Mouse (Mus musculus): ENCODE measurements around the gene BC034090. TPM values are rescaled to one million over a fixed set of nuclear protein-coding genes. Genes with fewer than 3 reads are reported as not detected.

Gene BC034090
- polyA plus RNA-seq, 1 experiment from 2014 or later, result 3.4 TPM

DNA sequence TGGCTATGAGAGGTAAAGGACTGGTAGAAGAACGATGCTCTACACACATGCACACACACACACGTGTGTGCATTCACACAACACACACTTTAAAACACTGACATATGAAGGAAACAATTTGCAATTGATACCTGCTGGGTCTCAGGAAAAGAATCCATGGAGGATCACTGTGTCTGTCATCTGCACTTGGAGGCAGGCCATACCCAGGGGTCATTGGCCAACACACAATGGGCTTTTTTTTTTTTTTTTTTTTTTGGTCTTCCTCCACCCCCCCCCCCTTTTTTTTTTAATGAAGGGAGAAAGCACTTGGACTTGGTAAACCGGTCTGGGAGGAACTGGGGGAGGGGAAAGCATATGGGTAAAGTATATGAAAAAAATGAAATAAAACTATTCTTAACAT, 36.4 kb downstream of the BC034090 start:
- ATAC-seq (ENCODE audit: low FRiP score, low TSS enrichment), result no peak
- WGBS, result 81% methylated on average over 3 of the region's 3 CpGs

DNA sequence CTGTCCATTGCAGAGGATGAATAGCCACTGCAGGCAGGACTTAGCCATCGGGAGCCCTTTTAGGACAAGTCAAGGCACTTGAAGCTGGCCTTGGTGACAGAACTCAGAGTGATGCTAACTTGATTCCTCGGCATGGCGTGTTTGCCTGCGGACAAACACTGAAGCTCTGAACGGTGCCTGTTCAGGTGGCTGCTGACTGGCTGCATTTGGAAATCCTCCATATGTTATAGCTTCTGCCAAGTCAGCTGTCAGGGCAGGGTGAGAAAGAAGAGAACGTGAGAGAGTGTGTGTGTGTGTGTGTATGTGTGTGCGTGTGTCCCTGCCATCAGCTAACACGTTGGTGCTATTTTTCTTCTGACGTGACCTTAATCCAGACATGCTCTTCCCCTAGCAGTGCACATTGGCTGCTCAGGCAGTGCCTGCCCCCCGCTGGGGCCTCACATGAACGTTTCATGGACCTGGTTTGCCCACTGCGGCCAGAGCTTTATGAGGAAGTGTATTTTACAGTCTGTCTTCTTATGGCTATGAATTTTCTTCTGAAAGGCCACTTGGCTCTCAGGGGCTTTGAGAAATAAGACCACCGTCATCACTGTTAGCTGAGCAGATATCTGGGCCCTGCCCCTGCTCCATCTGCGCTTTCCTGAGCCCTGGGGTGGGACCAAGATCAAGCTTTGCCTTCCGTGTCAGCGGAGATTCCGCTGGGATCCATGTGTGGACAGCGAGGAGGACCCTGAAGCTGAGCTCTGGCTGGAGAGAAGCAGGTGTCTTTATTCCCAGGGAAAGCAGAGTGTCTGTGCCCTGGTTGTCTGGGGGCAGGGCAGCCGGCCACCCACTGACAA, 38.2 kb downstream of the BC034090 start:
- Histone ChIP-seq H3K9ac (replicated peaks; ENCODE audit: low read length) (no peak overlapping the region; the same call in 1 of the 2 replicates), H3K9me3 (ENCODE audit: control insufficient read depth, low read length) (no peaks in the 10 kb centered on the region), H3K27ac (replicated peaks; ENCODE audit: low read depth, low read length) (peak overlapping the region; percentile 52; the same call in 1 of the 2 replicates), H3K4me1 (ENCODE audit: control insufficient read depth, insufficient read depth, low read length) (peaks cover 43% of the 10 kb centered on the region), H3K4me2 (ENCODE audit: low read length) (no peak overlapping the region), H3K36me3 (ENCODE audit: control insufficient read depth, insufficient read depth, low read length) (peaks cover 31% of the 10 kb centered on the region), H3K27me3 (ENCODE audit: control insufficient read depth, insufficient read depth, low read length) (no peaks in the 10 kb centered on the region), H3K4me3 (replicated peaks; ENCODE audit: low read depth, low read length) (no peak overlapping the region)
- DNase-seq, result no peak
- ATAC-seq (ENCODE audit: low FRiP score, low TSS enrichment), result no peak
- WGBS, result 70% methylated on average over 19 of the region's 19 CpGs

More for the DNA sequence above, 36.4 kb downstream of the BC034090 start:
- no peaks in the 10 kb centered on the region for H3K27me3 ChIP-seq (ENCODE audit: control insufficient read depth, insufficient read depth, low read length)
- H3K9ac ChIP-seq (replicated peaks; ENCODE audit: low read length), result no peak overlapping the region
- H3K9me3 ChIP-seq (ENCODE audit: control insufficient read depth, low read length), result no peaks in the 10 kb centered on the region
- peaks cover 19% of the 10 kb centered on the region for H3K36me3 ChIP-seq (ENCODE audit: control insufficient read depth, insufficient read depth, low read length)
- peaks cover 46% of the 10 kb centered on the region for H3K4me1 ChIP-seq (ENCODE audit: control insufficient read depth, insufficient read depth, low read length)
- H3K4me2 ChIP-seq (ENCODE audit: low read length), result no peak overlapping the region
- H3K4me3 ChIP-seq (replicated peaks; ENCODE audit: low read depth, low read length), result no peak overlapping the region
- H3K27ac ChIP-seq (replicated peaks; ENCODE audit: low read depth, low read length), result no peak overlapping the region
- DNase-seq, result no peak

DNA sequence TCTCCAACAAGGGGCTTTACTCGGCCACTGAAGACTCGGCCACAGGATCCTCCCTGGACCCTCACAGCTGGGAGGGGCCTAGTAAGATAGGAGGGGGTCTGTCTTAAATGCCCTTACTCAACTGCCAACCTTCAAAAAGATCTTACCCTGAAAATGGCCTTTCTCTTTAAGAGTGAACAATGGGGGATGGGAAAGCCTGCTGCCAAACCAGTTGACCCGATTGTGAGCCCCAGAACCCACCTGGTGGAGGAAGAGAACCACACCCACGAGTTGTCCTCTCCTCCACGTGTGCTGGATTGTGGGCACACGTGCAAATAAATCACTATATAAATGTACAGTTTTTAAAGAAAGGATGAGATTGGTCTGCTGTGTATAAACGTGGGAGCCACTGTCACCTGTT, 38.9 kb downstream of the BC034090 start:
- no peak for DNase-seq
- Histone ChIP-seq H3K4me1 (ENCODE audit: control insufficient read depth, insufficient read depth, low read length) (peaks cover 50% of the 10 kb centered on the region), H3K4me3 (replicated peaks; ENCODE audit: low read depth, low read length) (no peak overlapping the region), H3K9me3 (ENCODE audit: control insufficient read depth, low read length) (no peaks in the 10 kb centered on the region), H3K27ac (replicated peaks; ENCODE audit: low read depth, low read length) (0 out of 2 replicates have a peak overlapping the region, but pooled peaks have one; percentile 52), H3K27me3 (ENCODE audit: control insufficient read depth, insufficient read depth, low read length) (no peaks in the 10 kb centered on the region), H3K9ac (replicated peaks; ENCODE audit: low read length) (no peak overlapping the region; the same call in 1 of the 2 replicates), H3K36me3 (ENCODE audit: control insufficient read depth, insufficient read depth, low read length) (peaks cover 38% of the 10 kb centered on the region), H3K4me2 (ENCODE audit: low read length) (no peak overlapping the region)
- WGBS, result 68% methylated on average over 7 of the region's 7 CpGs
- ATAC-seq (ENCODE audit: low FRiP score, low TSS enrichment), result no peak

DNA sequence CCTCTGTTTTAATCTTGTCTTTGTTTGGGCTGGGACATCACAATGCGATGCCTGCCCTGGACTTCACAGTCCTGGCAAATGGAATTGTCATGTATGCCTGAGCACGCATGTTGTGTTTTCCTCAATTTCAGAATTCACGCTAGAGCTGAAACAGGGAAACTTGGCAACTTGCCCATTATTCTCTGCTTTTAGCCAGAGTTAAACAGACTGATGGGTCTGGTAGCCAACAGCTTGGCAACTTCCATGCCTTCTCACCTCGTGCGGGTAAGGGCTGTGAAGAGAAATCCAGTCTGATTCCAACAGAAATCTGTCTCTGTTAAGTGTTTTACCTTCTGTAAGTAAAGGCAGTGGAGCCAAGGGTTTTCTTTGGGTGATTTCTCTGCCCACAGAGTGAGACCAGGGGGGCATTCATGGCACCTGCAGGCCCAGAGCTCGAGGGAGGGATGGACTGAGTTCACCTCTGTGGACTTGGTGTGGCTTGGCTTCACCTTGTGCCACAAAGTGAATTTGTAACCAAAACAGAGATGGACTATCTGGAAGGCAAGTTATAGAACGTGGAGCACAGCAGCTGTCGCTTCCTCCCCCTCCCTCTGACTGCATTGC, 39.6 kb downstream of the BC034090 start:
- H3K27me3 ChIP-seq (ENCODE audit: control insufficient read depth, insufficient read depth, low read length), result no peaks in the 10 kb centered on the region
- WGBS, result 53% methylated on average over 8 of the region's 8 CpGs
- H3K9ac ChIP-seq (replicated peaks; ENCODE audit: low read length), result no peak overlapping the region
- H3K4me2 ChIP-seq (ENCODE audit: low read length), result no peak overlapping the region
- ATAC-seq (ENCODE audit: low FRiP score, low TSS enrichment), result no peak
- peak; percentile 84 for DNase-seq
- H3K36me3 ChIP-seq (ENCODE audit: control insufficient read depth, insufficient read depth, low read length), result peaks cover 40% of the 10 kb centered on the region
- no peaks in the 10 kb centered on the region for H3K9me3 ChIP-seq (ENCODE audit: control insufficient read depth, low read length)
- no peak overlapping the region for H3K4me3 ChIP-seq (replicated peaks; ENCODE audit: low read depth, low read length)
- peaks cover 50% of the 10 kb centered on the region for H3K4me1 ChIP-seq (ENCODE audit: control insufficient read depth, insufficient read depth, low read length)
- peak overlapping the region; percentile 61; the same call in 1 of the 2 replicates for H3K27ac ChIP-seq (replicated peaks; ENCODE audit: low read depth, low read length)

DNA sequence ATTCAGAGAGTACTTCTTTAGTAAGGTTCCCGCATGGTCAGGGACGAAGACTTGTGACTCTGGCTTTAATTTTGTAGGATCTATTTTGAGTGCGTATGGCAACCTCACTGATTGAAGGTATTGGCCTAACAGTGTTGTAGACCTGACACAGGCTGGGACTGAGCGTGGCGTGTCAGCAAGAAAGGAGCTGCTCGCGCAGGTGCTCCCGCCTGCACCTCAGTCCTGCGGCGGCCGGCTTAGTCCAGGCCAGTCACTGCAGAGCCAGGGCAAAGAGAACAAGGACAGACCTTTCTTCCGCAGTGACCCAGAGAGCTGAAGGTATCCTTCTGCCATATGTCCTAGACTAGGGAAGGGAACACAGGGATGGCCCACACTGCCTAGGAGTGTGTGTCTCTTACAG, 40.3 kb downstream of the BC034090 start:
- Histone ChIP-seq H3K4me2 (ENCODE audit: low read length) (no peak overlapping the region), H3K36me3 (ENCODE audit: control insufficient read depth, insufficient read depth, low read length) (peaks cover 40% of the 10 kb centered on the region), H3K9ac (replicated peaks; ENCODE audit: low read length) (no peak overlapping the region), H3K27me3 (ENCODE audit: control insufficient read depth, insufficient read depth, low read length) (no peaks in the 10 kb centered on the region), H3K9me3 (ENCODE audit: control insufficient read depth, low read length) (no peaks in the 10 kb centered on the region), H3K4me1 (ENCODE audit: control insufficient read depth, insufficient read depth, low read length) (peaks cover 50% of the 10 kb centered on the region), H3K4me3 (replicated peaks; ENCODE audit: low read depth, low read length) (no peak overlapping the region), H3K27ac (replicated peaks; ENCODE audit: low read depth, low read length) (peak overlapping the region; percentile 61)
- 0 out of 2 replicates have a peak, but pooled peaks have one; percentile 18 for ATAC-seq (ENCODE audit: low FRiP score, low TSS enrichment)
- 76% methylated on average over 12 of the region's 12 CpGs for WGBS
- DNase-seq, result no peak

DNA sequence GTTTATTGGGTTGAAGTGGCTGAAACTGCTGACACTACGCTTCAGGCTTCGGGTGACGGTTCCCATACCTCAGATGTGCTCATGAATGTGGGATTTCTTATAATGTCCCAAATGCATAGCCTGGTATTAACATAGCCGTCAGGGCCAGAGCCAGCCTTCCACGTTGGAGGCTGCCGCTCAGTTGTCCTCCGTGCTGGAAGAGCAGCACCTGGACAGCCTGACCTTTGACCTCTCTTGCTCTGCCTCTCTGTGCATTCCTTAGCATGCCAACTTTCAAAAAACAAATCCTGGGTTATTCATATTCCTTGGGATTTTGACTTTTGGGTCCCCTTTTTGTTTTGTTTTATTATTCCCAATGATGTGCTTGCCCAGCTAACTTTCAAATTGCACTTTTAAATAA, 41.1 kb downstream of the BC034090 start:
- no peak overlapping the region for H3K4me2 ChIP-seq (ENCODE audit: low read length)
- no peaks in the 10 kb centered on the region for H3K27me3 ChIP-seq (ENCODE audit: control insufficient read depth, insufficient read depth, low read length)
- no peak for DNase-seq
- no peaks in the 10 kb centered on the region for H3K9me3 ChIP-seq (ENCODE audit: control insufficient read depth, low read length)
- ATAC-seq (ENCODE audit: low FRiP score, low TSS enrichment), result no peak
- peaks cover 50% of the 10 kb centered on the region for H3K4me1 ChIP-seq (ENCODE audit: control insufficient read depth, insufficient read depth, low read length)
- H3K36me3 ChIP-seq (ENCODE audit: control insufficient read depth, insufficient read depth, low read length), result peaks cover 40% of the 10 kb centered on the region
- no peak overlapping the region for H3K27ac ChIP-seq (replicated peaks; ENCODE audit: low read depth, low read length)
- no peak overlapping the region for H3K4me3 ChIP-seq (replicated peaks; ENCODE audit: low read depth, low read length)
- 73% methylated on average over 7 of the region's 7 CpGs for WGBS
- no peak overlapping the region for H3K9ac ChIP-seq (replicated peaks; ENCODE audit: low read length)

DNA sequence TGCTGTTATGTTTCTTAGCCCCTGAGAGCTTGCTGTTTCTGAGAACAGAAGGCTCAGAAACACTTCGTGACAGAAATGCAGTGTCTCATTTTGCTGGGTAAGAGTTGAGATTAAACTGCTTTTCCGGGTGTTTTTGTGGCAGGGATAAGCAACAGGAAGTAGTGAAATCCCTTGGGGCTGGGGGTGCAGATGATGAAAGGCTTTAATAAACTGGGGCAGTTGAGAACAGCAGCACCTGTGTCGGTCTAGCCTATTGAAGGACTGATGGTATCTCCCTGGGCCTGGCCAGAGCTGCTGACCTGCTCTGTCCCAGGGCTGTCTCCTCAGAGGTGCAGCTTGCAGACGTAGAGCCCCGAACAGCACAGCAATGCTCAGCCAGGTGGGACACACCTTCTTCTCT, 41.8 kb downstream of the BC034090 start:
- no peak for DNase-seq
- H3K36me3 ChIP-seq (ENCODE audit: control insufficient read depth, insufficient read depth, low read length), result peaks cover 37% of the 10 kb centered on the region
- no peak overlapping the region for H3K9ac ChIP-seq (replicated peaks; ENCODE audit: low read length)
- H3K27ac ChIP-seq (replicated peaks; ENCODE audit: low read depth, low read length), result no peak overlapping the region; the same call in 1 of the 2 replicates
- H3K4me3 ChIP-seq (replicated peaks; ENCODE audit: low read depth, low read length), result no peak overlapping the region
- no peak for ATAC-seq (ENCODE audit: low FRiP score, low TSS enrichment)
- H3K9me3 ChIP-seq (ENCODE audit: control insufficient read depth, low read length), result no peaks in the 10 kb centered on the region
- peaks cover 50% of the 10 kb centered on the region for H3K4me1 ChIP-seq (ENCODE audit: control insufficient read depth, insufficient read depth, low read length)
- no peak overlapping the region for H3K4me2 ChIP-seq (ENCODE audit: low read length)
- 85% methylated on average over 5 of the region's 5 CpGs for WGBS
- no peaks in the 10 kb centered on the region for H3K27me3 ChIP-seq (ENCODE audit: control insufficient read depth, insufficient read depth, low read length)

DNA sequence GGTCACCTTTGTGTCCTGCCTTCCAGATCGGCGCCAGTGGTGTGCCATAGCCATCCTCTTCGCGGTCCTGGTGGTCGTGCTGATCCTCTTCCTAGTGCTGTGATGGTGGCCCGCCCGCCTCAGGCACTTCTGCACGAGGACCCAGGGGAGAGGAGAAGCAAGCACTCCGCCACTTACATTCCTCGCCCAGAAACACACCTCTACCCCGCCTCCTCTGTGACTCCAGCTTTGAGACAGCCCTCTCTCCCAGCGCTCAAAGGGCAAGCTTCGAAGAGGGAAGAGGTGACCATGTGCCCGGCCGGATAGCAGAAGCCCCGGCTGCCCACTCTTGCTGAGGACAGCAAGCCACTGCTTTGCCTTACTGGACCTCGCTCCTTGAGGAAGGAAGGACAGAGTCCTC, 42.3 kb downstream of the BC034090 start:
- 86% methylated on average over 17 of the region's 17 CpGs for WGBS
- H3K4me3 ChIP-seq (replicated peaks; ENCODE audit: low read depth, low read length), result no peak overlapping the region
- peak overlapping the region; percentile 61 for H3K27ac ChIP-seq (replicated peaks; ENCODE audit: low read depth, low read length)
- H3K4me2 ChIP-seq (ENCODE audit: low read length), result no peak overlapping the region
- no peaks in the 10 kb centered on the region for H3K27me3 ChIP-seq (ENCODE audit: control insufficient read depth, insufficient read depth, low read length)
- ATAC-seq (ENCODE audit: low FRiP score, low TSS enrichment) (0 out of 2 replicates have a peak, but pooled peaks have one; percentile 31), DNase-seq (no peak)
- H3K36me3 ChIP-seq (ENCODE audit: control insufficient read depth, insufficient read depth, low read length), result peaks cover 36% of the 10 kb centered on the region
- H3K9me3 ChIP-seq (ENCODE audit: control insufficient read depth, low read length), result no peaks in the 10 kb centered on the region
- peaks cover 50% of the 10 kb centered on the region for H3K4me1 ChIP-seq (ENCODE audit: control insufficient read depth, insufficient read depth, low read length)
- no peak overlapping the region for H3K9ac ChIP-seq (replicated peaks; ENCODE audit: low read length)
